Mouse (Mus musculus) MEL (cell line): ENCODE data around the gene Itgae. TPM values are rescaled to one million over a fixed set of nuclear protein-coding genes. Genes with fewer than 3 reads are reported as not detected.
A peak's percentile ranks its signal among the peaks of the same experiment; 100 is the strongest.

Experiments
- DNase-seq: peaks from one replicate; pipeline ENCODE4 v3.0.0; 2011; ENCODE audit warnings: low read depth, low spot score
- H3K27ac ChIP-seq: 2 replicates; pipeline ENCODE4 v1.5.1; 2012; ENCODE audit warnings: low read depth, mild to moderate bottlenecking, control low read depth, low read length, moderate library complexity; ENCODE audit not compliant: control insufficient read depth
- H3K27me3 ChIP-seq, 2 experiments: fragments of 150-350 bp in 1 of 2; sonication (generic) in 1 of 2; 2 replicates each; pipeline ENCODE4 v1.6.1; 2012; ENCODE audit warnings: low read length in 2 of 2, mild to moderate bottlenecking in 2 of 2, improper control_type of control experiment in 1 of 2, moderate library complexity in 1 of 2; ENCODE audit not compliant: insufficient read depth in 2 of 2, control insufficient read depth in 1 of 2
- H3K36me3 ChIP-seq, 2 experiments: 2 replicates each; pipeline ENCODE4 v1.6.1; 2012 to 2014; ENCODE audit warnings: low read length in 2 of 2, improper control_type of control experiment in 1 of 2, inconsistent platforms in 1 of 2, mild to moderate bottlenecking in 1 of 2; ENCODE audit not compliant: insufficient read depth in 2 of 2, control insufficient read depth in 1 of 2
- H3K4me1 ChIP-seq, 2 experiments: fragments of 150-350 bp in 1 of 2; sonication (generic) in 1 of 2; 2 replicates each; pipeline ENCODE4 v1.6.1; 2012; ENCODE audit warnings: low read length in 2 of 2, improper control_type of control experiment in 1 of 2, mild to moderate bottlenecking in 1 of 2; ENCODE audit not compliant: insufficient read depth in 2 of 2, control insufficient read depth in 1 of 2
- H3K4me3 ChIP-seq, 2 experiments: fragments of 150-350 bp in 1 of 2; sonication (generic) in 1 of 2; 2 replicates each; pipeline ENCODE4 v1.5.1; 2012; ENCODE audit warnings: low read depth in 2 of 2, low read length in 2 of 2, mild to moderate bottlenecking in 2 of 2, moderate library complexity in 2 of 2, control low read depth in 1 of 2, improper control_type of control experiment in 1 of 2; ENCODE audit not compliant: control insufficient read depth in 1 of 2, insufficient read depth in 1 of 2
- H3K79me2 ChIP-seq: 2 replicates; pipeline ENCODE4 v1.6.1; 2012; ENCODE audit warnings: mild to moderate bottlenecking, low read length, moderate library complexity; ENCODE audit not compliant: control insufficient read depth, poor library complexity, insufficient read depth
- H3K9ac ChIP-seq: 2 replicates; pipeline ENCODE4 v1.6.1; 2012; ENCODE audit warnings: low read depth, mild to moderate bottlenecking, control low read depth, low read length, moderate library complexity; ENCODE audit not compliant: control insufficient read depth, poor library complexity, severe bottlenecking
- H3K9me3 ChIP-seq: fragments of 150-350 bp; sonication (generic); replicated peaks from 2 replicates; pipeline ENCODE4 v1.6.1; 2012; ENCODE audit warnings: mild to moderate bottlenecking, low read length, improper control_type of control experiment, moderate library complexity; ENCODE audit not compliant: insufficient read depth
- BHLHE40 ChIP-seq: IDR thresholded peaks from 2 replicates; pipeline ENCODE4 v1.6.1; 2012; ENCODE audit warnings: low read depth, mild to moderate bottlenecking, inconsistent platforms, low read length, improper control_type of control experiment, borderline replicate concordance
- CHD1 ChIP-seq: IDR thresholded peaks from 2 replicates; pipeline ENCODE4 v1.6.1; 2012; ENCODE audit warnings: low read depth, mild to moderate bottlenecking, inconsistent platforms, low read length, improper control_type of control experiment
- CHD2 ChIP-seq: IDR thresholded peaks from 2 replicates; pipeline ENCODE4 v1.6.1; 2011; ENCODE audit warnings: low read length, improper control_type of control experiment
- ELF1 ChIP-seq: IDR thresholded peaks from 2 replicates; pipeline ENCODE4 v1.6.1; 2014; ENCODE audit warnings: low read depth, mild to moderate bottlenecking, inconsistent platforms, low read length, improper control_type of control experiment, moderate library complexity
- GABPA ChIP-seq: IDR thresholded peaks from 2 replicates; pipeline ENCODE4 v1.6.1; 2012; ENCODE audit warnings: low read depth, mild to moderate bottlenecking, inconsistent platforms, low read length, improper control_type of control experiment, moderate library complexity
- JUND ChIP-seq: IDR thresholded peaks from 2 replicates; pipeline ENCODE4 v1.6.1; 2011; ENCODE audit warnings: low read depth, mild to moderate bottlenecking, improper control_type of control experiment, low read length
- MAZ ChIP-seq: IDR thresholded peaks from 2 replicates; pipeline ENCODE4 v1.6.1; 2012; ENCODE audit warnings: low read depth, mild to moderate bottlenecking, inconsistent platforms, low read length, improper control_type of control experiment
- MXI1 ChIP-seq: IDR thresholded peaks from 2 replicates; pipeline ENCODE4 v1.6.1; 2011; ENCODE audit warnings: mild to moderate bottlenecking, low read depth, low read length, improper control_type of control experiment
- MYB ChIP-seq: IDR thresholded peaks from 2 replicates; pipeline ENCODE4 v1.6.1; 2011; ENCODE audit warnings: mild to moderate bottlenecking, low read depth, low read length, improper control_type of control experiment
- MYC ChIP-seq: IDR thresholded peaks from 2 replicates; pipeline ENCODE4 v1.6.1; 2011; ENCODE audit warnings: low read depth, mild to moderate bottlenecking, low read length, improper control_type of control experiment, moderate library complexity
- NELFE ChIP-seq: IDR thresholded peaks from 2 replicates; pipeline ENCODE4 v1.6.1; 2011; ENCODE audit warnings: low read depth, low read length, improper control_type of control experiment
- POLR2AphosphoS2 ChIP-seq: IDR thresholded peaks from 2 replicates; pipeline ENCODE4 v1.6.1; 2011; ENCODE audit warnings: low read length, improper control_type of control experiment
- SMC3 ChIP-seq: IDR thresholded peaks from 2 replicates; pipeline ENCODE4 v1.6.1; 2011; ENCODE audit warnings: low read depth, low read length, improper control_type of control experiment
- ZC3H11A ChIP-seq: IDR thresholded peaks from 2 replicates; pipeline ENCODE4 v1.6.1; 2012; ENCODE audit warnings: low read depth, mild to moderate bottlenecking, inconsistent platforms, low read length, improper control_type of control experiment
- ZKSCAN1 ChIP-seq: IDR thresholded peaks from 2 replicates; pipeline ENCODE4 v1.6.1; 2012; ENCODE audit warnings: low read depth, mild to moderate bottlenecking, inconsistent platforms, low read length, improper control_type of control experiment, moderate library complexity
- ZNF384 ChIP-seq: IDR thresholded peaks from 2 replicates; pipeline ENCODE4 v1.6.1; 2012; ENCODE audit warnings: low read depth, mild to moderate bottlenecking, inconsistent platforms, low read length, improper control_type of control experiment
- polyA plus RNA-seq, 2 experiments: library from polyadenylated mRNA; stranded (reverse) in 1 of 2; unstranded in 1 of 2; fragments of >175 nt in 1 of 2; fragments of >200 nt in 1 of 2; gene quantifications; 2 replicates each; pipeline versions ENCODE4 v1.2.1 to v1.2.4; 2012; ENCODE audit warnings: low replicate concordance in 2 of 2, low read depth in 1 of 2; ENCODE audit not compliant: insufficient read length in 2 of 2, insufficient read depth in 1 of 2, missing spikeins in 1 of 2
- total RNA-seq: library from RNA; depleted of rRNA; stranded (reverse); fragments of 300-350 nt; gene quantifications from 2 replicates; pipeline ENCODE4 v1.2.3, GENCODE M21; 2012

Gene Itgae
- total and polyA plus RNA-seq, 3 experiments = 0.04 to 0.22 TPM; not detected in 1

DNA sequence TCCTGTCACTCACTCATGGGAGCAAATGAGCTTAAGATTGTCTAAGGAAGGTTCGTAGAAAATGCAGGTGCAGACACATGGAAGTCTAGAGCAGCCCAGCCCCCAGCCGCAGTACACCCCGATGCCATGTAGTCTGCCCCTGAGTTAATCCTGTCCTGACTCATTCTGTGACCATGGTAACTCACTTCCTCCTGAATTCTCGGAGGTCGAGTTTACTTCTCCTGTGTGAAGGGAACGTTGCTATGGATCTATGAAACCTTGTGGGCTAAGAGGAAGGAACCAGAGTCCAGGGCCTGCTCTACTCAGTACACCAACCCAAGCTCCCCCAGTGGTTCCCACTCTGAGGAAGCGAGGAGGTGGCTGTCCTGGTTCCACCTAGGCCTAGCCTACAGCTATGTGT is 2.5 kb downstream of the Itgae start:
- Histone ChIP-seq H3K36me3 (no peaks in the 10 kb centered on the region; a peak in 1 of 4 replicates), H3K9me3 (no peaks in the 10 kb centered on the region), H3K27ac (no peak overlapping the region), H3K9ac (no peak overlapping the region), H3K4me3 (no peak overlapping the region), H3K79me2 (no peaks in the 10 kb centered on the region), H3K27me3 (no peaks in the 10 kb centered on the region), H3K4me1 (peaks cover 0 to 12% of the 10 kb centered on the region in 2 experiments; a peak in 2 of 4 replicates)
- DNase-seq = peak; percentile 52
- TF ChIP-seq POLR2AphosphoS2 = no peak
- no peak for TF ChIP-seq MYC
- no peak for TF ChIP-seq ZNF384

GRCm38 (mm10) chr11:73094231-73094995 is 4.0 kb downstream of the Itgae start:
- TF ChIP-seq SMC3 (no peak), ZKSCAN1 (no peak), MAZ (no peak), NELFE (no peak), MYC (no peak), GABPA (no peak), ZNF384 (no peak), MYB (no peak)

GRCm38 (mm10) chr11:73098860-73099259 is 8.5 kb downstream of the Itgae start:
- Histone ChIP-seq H3K9ac (no peak overlapping the region), H3K36me3 (no peaks in the 10 kb centered on the region; a peak in 1 of 4 replicates), H3K27me3 (no peaks in the 10 kb centered on the region), H3K9me3 (no peaks in the 10 kb centered on the region), H3K79me2 (no peaks in the 10 kb centered on the region), H3K4me1 (0 out of 4 replicates have a peak, but pooled peaks cover 0 to 3% of the 10 kb centered on the region in 2 experiments), H3K27ac (no peak overlapping the region), H3K4me3 (no peak overlapping the region)
- DNase-seq = no peak
- TF ChIP-seq JUND (no peak), ELF1 (no peak), SMC3 (no peak), CHD2 (no peak), CHD1 (no peak), BHLHE40 (no peak), POLR2AphosphoS2 (no peak), ZNF384 (no peak), ZC3H11A (no peak), MXI1 (no peak)

More at GRCm38 (mm10) chr11:73094231-73094995, 4.0 kb downstream of the Itgae start:
- H3K79me2 ChIP-seq = no peaks in the 10 kb centered on the region
- no peak overlapping the region for H3K9ac ChIP-seq
- H3K4me3 ChIP-seq = no peak overlapping the region
- DNase-seq = no peak
- no peak overlapping the region for H3K27ac ChIP-seq
- peaks cover 0 to 12% of the 10 kb centered on the region in 2 experiments; a peak in 2 of 4 replicates for H3K4me1 ChIP-seq
- no peaks in the 10 kb centered on the region; a peak in 1 of 4 replicates for H3K36me3 ChIP-seq
- no peaks in the 10 kb centered on the region for H3K9me3 ChIP-seq
- H3K27me3 ChIP-seq = no peaks in the 10 kb centered on the region
